Mouse (Mus musculus) c-Kit-positive CD71-positive TER-119-positive erythroid progenitor cells, embryonic 14.5 days (primary cell): Measurements from ENCODE around the gene Mettl1.
A peak's percentile ranks its signal among the peaks of the same experiment; 100 is the strongest.

Experiments
- DNase-seq: peaks from one replicate; pipeline ENCODE4 v3.0.0-alpha.2; 2013; ENCODE audit warnings: low spot score

The Mettl1 gene

GRCm38 (mm10) chr10:127041274-127041766 is at the start of gene Mettl1, which contains the start of gene Eef1akmt3:
Gene Mettl1, plus strand, starts transcription at chr10:127041414.
Gene Eef1akmt3, minus strand, starts transcription at chr10:127041513.
- DNase-seq: no peak

DNA sequence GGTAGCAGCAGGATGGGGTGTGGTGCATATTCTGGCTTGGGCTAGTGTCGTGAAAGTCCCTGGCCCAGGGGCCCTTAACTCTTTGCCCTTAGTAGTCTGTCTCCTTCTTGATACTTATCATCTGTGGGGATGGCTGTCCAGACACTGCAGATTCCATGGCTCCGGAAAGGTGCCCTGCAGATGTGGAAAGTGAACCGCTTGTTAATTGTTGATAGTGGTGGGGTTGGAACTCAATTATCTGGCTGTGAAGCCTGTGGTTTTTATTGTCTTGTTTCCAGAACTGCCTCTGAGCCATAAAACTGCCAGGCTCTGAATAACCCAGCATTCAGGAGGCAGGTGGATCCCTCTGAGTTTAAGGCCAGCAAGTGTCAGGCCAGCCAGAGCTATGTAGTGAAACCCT is 49.5 kb upstream of the Mettl1 start:
- DNase-seq: no peak

DNA sequence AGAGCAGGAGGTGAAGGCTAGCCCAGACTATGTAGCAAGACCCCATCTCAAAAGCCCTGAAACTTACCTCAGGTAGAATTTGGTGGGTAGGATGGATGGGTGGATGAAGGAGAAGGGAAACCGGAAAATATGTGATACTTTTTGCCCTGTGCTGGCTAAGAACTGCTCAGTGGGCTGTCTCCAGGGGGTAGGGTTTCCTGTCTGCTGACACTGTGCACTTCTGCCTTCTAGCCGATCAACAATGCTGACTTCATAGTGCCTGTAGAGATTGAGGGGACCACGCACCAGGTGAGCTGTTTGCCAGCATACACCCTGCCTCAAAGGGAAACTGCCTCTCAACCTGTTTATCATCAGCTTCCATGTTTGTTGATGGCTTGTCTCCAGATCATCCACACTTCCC is 47.6 kb upstream of the Mettl1 start:
- no peak for DNase-seq

- no peak for DNase-seq
These were observed 43.7 kb upstream of the Mettl1 start for GRCm38 (mm10) chr10:126997340-126998113.

DNA sequence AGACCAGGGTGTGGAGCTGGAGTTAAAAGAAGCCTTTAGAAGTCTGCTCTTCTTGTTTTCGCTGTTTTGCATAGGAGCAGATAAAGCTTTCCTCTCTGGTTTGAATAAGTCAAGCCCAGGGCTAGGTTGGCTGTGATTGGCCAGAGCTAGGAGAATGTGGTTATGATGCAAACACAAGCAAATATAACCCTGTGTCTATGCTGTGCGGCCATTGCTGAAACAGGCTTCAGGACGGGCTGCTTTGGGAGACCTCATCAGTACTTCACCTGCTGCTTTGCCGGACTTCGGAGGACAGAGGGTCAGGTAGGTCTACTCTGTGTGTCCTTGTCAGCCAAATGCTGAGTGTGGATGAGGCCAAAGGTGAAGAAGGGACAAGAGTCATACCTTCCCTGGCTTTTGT is 40.7 kb upstream of the Mettl1 start, which contains the start of gene Avil:
Avil (plus strand) TSS at position 181 of the 400 bp plus-strand sequence.
- no peak for DNase-seq

- DNase-seq: no peak
These were observed 39.9 kb upstream of the Mettl1 start for GRCm38 (mm10) chr10:127001297-127001696.

GRCm38 (mm10) chr10:127002056-127002455 is 39.2 kb upstream of the Mettl1 start:
- no peak for DNase-seq

DNA sequence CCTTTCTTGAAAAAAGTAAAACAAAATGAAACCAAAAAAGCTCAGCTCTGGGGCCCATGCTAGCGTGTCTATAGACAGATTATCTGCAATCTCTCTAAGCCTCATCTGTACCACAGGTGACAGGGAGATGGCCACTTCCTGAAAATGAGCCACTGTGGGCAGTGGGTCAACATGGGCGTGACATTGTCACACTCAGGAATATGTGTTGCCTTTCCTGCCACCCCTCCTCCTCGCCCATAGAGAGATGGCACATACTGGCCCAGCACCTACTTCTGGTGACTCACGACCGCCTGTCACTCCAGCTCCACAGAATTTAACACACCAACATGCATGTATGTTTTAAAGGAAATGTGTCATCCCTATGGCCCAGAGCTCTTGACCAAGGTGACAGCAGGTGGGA is 38.4 kb upstream of the Mettl1 start:
- no peak for DNase-seq

- no peak for DNase-seq
These were observed 37.9 kb upstream of the Mettl1 start for GRCm38 (mm10) chr10:127003334-127003733.

DNA sequence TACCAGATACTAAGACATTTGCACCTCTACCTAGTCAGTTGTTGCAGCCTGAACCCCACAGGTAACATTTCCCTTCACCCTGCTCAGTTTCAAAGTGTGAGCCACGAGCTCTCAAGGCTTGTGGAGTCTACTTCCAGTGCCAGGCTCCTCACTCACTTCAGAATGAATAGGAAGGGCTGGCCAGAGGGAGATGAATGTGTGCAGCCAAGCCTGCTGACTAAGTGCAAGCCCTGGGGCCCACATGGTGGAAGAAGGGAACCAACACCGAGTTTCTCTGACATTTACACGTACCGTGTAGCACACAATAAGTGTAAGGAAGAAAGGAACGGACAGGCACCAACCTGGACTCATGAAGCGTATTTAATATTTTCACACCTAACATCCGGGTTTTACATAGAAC is 37.4 kb upstream of the Mettl1 start:
- DNase-seq: no peak

DNA sequence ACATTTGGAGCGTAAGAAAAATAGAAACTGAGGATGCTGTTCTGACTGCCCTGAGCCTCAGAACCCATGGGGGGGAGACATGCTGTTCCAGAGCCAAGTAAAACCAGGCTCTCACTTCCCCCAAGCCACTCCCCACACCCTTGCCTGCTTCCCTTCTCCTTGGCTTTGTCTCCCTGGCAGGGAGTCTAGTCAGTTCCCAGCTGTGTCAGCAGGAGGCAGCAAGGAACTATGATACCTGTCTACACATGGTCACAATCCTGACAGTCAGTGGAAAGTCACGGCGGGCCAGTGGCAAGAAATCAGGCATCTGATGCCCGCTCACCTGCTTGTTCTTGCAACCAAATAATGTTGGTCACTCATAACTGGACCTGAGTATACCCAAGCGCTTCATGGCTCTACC is 24.7 kb upstream of the Mettl1 start:
- no peak for DNase-seq

DNA sequence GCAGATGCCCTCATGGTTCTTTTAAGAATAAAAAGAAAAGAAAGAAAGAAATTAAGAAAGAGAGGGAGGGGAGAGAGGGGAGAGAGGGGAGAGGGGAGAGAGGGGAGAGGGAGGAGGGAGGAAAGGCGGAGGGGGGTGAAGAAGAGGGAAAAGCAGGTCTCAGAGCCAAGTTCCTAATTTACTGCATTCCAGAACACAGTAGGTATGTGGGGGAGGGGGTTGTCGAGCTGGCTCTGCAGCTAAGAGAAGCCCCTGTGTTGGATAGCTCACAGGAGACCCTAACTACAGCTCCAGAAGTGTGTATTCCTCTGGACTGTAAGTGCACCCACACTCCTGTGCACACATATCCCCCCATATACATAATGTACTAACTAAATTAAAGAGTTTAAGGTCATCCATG is 24.1 kb upstream of the Mettl1 start:
- no peak for DNase-seq

DNA sequence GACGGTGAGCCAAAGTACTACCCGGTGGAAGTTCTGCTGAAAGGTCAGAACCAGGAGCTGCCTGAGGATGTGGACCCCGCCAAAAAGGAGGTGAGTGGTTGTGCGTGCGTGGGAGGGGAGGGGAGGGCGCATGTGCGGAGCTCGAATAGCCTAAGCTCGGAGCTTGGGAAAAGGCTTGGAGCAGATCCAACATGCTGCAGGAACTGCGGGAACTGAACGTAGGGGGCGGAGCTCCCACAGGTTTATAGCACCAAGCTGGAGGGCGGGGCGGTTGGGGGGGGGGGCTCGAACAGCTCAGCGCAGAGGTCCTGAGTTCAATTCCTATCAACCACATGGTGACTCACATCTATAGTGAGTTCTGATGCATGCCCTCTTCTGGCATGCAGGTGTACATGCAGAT is 22.8 kb upstream of the Mettl1 start:
- DNase-seq: no peak

- DNase-seq: peak; percentile 86
These were observed 10.6 kb upstream of the Mettl1 start, which contains the start of gene Tsfm for GRCm38 (mm10) chr10:127030336-127031296. Gene Tsfm, minus strand, starts transcription at chr10:127030840.

GRCm38 (mm10) chr10:127033301-127033741 is 7.9 kb upstream of the Mettl1 start:
- no peak for DNase-seq

GRCm38 (mm10) chr10:127036273-127036672 is 4.9 kb upstream of the Mettl1 start:
- no peak for DNase-seq

DNA sequence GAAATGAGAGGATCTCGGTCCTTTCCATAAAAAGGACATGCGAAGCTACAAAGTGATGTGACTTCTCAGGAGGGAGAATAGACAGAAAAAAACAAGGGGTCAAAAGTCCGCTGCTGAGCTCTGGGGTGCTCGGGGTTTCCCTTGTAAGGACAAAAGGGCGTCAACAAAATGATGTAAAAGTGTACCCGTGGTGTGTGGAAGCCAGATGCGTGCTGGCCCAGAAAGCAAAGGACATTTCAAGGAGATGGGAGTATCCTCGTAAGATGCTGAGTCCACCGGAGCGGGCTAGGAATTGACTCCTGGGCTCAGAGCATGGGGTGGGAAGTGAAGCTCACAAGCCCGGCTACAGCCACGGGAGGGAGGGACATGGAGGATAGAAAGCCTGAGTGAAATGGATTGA is 3.6 kb upstream of the Mettl1 start:
- no peak for DNase-seq

DNA sequence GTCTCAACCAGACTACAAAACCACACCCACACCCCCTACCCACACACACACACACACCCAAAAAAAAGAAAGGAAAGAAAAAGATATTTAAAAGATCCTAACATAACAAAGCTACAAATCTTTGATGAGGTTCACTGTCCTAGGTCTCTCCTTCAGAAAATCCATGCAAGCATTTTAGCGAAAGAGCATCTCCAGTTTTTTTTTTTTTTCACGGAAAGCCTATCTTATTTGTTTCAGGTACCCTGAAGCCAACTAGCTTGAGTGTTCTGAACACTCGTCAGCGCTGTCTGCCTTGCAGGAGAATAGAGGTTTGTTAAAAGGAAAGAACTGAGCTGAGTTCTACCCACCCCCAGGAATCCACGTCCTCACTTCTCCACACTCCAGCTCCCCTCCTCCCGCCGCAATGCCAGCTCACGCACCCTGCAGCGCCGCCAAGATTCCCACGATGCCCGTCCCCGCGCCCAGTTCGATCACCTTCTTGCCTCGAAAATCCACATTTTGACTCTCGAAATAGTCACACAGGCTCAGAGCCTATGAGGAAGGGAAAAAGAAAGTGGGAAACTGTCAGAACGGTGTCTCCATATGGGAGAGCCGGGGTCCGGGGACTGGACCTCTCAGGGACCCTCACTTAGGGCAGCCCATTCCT is 522 bp upstream of the Mettl1 start:
- no peak for DNase-seq

DNA sequence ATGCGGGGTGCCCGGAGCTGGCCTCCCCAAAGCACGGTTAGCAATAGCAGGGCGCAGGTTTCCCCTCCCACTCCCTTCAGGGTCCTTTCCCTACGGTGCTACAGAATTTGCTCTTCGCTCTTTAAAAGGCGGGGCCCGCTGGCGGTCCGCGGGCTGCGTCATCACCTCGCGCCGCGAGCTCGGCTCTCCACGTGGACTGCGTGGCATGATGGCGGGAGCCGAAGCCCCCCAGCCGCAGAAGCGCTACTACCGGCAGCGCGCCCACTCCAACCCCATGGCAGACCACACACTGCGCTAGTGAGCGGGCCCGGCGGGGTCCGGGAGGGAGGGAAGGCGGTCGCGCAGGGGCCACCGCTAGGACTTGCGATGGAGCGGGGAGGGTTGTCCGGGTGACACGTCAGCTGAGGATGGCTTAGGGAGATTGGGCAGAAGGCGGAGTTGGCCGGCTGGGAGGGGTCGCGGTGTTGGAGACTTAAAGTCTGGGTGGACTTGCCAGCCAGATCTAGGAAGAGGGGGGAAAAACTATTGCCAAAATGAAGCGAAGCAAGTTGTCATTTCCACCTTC is 642 bp downstream of the Mettl1 start:
- peak; percentile 77 for DNase-seq

- no peak for DNase-seq
These were observed 1.4 kb downstream of the Mettl1 start for GRCm38 (mm10) chr10:127042468-127043115.

GRCm38 (mm10) chr10:127043187-127043586 is 2.0 kb downstream of the Mettl1 start:
- no peak for DNase-seq
